Mouse (Mus musculus) heart, adult 2 months (tissue): ENCODE measurements at regions not wholly inside any gene's neighbourhood (a gene's known extent, or its start where the extent isn't known, plus 50 kb on each side); places are given as distances from the start of the nearest gene placed in this dataset.

Experiments
- DNase-seq, 2 experiments: peaks; one replicate each; pipeline ENCODE4 v3.0.0; 2021
- H3K27ac ChIP-seq: fragments of 200-600 bp; 2 replicates; pipeline ENCODE4 v1.8.1; 2022
- H3K27me3 ChIP-seq: fragments of 200-500 bp; 2 replicates; pipeline ENCODE4 v1.6.1; 2012; ENCODE audit warnings: mild to moderate bottlenecking, low read length, inconsistent platforms, mixed read lengths; ENCODE audit not compliant: control insufficient read depth, insufficient read depth
- H3K36me3 ChIP-seq: fragments of 200-500 bp; 2 replicates; pipeline ENCODE4 v1.6.1; 2012; ENCODE audit warnings: low read length, inconsistent platforms; ENCODE audit not compliant: control insufficient read depth, insufficient read depth
- H3K4me1 ChIP-seq: fragments of 200-500 bp; 2 replicates; pipeline ENCODE4 v1.6.1; 2011; ENCODE audit warnings: low read length; ENCODE audit not compliant: control insufficient read depth, insufficient read depth
- H3K4me3 ChIP-seq: fragments of 200-600 bp; 2 replicates; pipeline ENCODE4 v1.8.1; 2022
- H3K79me2 ChIP-seq: fragments of 200-500 bp; replicated peaks from 2 replicates; pipeline ENCODE4 v1.6.1; 2012; ENCODE audit warnings: mild to moderate bottlenecking, inconsistent platforms, low read length, moderate library complexity, mixed read lengths; ENCODE audit not compliant: control insufficient read depth, insufficient read depth
- H3K9ac ChIP-seq: fragments of 200-500 bp; 2 replicates; pipeline ENCODE4 v1.6.1; 2012; ENCODE audit warnings: low read depth, mild to moderate bottlenecking, control low read depth, inconsistent platforms, low read length, mixed read lengths
- CTCF ChIP-seq: fragments of 200-600 bp; IDR thresholded peaks from 2 replicates; pipeline ENCODE4 v1.8.1; 2022; ENCODE audit warnings: antibody characterized with exemption, mild to moderate bottlenecking, moderate library complexity
- EP300 ChIP-seq: fragments of 200-500 bp; IDR thresholded peaks from 2 replicates; pipeline ENCODE4 v1.6.1; 2011; ENCODE audit warnings: low read depth, low read length, control low read depth; ENCODE audit not compliant: insufficient read depth
- POLR2A ChIP-seq: fragments of 200-500 bp; IDR thresholded peaks from 2 replicates; pipeline ENCODE4 v1.6.1; 2011; ENCODE audit warnings: mild to moderate bottlenecking, low read depth, low read length, control low read depth; ENCODE audit not compliant: insufficient read depth
- WGBS: fragments of 180-500 bp; shearing (Covaris S2); methylation state at CpG from one replicate; pipeline ENCODE4 v1.1.7; 2018; 5-methylcytosine and 5-hydroxymethylcytosine counted together
- intact Hi-C: fragments of 180-260 bp; cut with DNase I; formaldehyde crosslinking; loops from one replicate; pipeline ENCODE4 v1.15.1; 2025

DNA sequence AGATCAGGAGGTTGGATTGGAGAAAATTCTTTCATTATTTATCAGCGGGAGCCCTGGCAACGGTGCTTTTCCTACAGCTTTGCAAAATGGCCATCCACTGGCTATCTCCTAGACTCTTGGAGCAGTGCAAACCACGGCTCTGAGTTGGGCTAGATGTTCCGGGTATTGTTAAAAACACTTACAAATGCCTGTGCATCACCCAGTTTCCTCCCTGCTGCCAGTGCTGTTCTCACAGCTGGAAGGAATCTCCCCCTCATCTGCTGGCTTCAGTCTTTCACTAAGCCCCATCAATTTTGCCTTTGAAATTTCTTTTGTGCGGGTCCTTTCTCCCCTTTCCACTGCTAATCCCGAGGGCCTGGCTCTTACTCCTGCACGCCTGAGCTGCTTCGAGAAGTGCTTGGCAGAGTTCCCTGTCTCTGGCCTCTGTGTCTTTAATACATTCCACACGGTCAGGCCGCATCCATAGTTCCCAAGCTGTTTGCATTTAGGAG, 156.8 kb downstream of the Uaca start:
- no peaks in the 10 kb centered on the region for H3K27me3 ChIP-seq
- no peaks in the 10 kb centered on the region for H3K36me3 ChIP-seq
- WGBS: 23% methylated on average over 10 of the region's 10 CpGs
- H3K9ac ChIP-seq: no peak overlapping the region
- H3K27ac ChIP-seq: no peak overlapping the region
- intact Hi-C loops: no loop called here
- H3K4me3 ChIP-seq: no peak overlapping the region
- H3K4me1 ChIP-seq: no peaks in the 10 kb centered on the region; the same call in 1 of the 2 replicates
- TF ChIP-seq EP300 (no peak), CTCF (no peak), POLR2A (no peak)
- peak; percentile 21 to 29 for DNase-seq
- H3K79me2 ChIP-seq: no peaks in the 10 kb centered on the region

DNA sequence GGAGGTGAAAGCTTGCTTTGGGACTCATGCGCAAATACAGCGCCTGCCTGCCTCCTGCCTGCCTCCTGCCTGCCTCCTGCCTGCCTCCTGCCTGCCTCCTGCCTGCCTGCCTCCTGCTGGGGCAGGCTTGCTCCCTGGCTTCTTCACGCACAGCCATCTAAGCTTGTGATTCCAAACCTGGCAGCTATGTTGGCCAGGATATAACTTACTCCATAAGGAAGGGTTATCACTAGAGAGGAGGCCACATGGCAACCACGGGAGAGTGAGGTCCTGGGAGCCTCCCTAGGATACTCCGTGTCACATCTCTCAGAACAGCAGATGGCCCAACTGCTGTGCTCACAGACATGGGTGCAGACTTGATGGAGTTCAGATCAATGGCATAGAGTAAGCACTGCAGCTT, 163.1 kb downstream of the Uaca start:
- no peaks in the 10 kb centered on the region for H3K79me2 ChIP-seq
- H3K27me3 ChIP-seq: no peaks in the 10 kb centered on the region
- no peak overlapping the region for H3K27ac ChIP-seq
- H3K4me1 ChIP-seq: no peaks in the 10 kb centered on the region
- no peak overlapping the region for H3K4me3 ChIP-seq
- DNase-seq: no peak
- TF ChIP-seq POLR2A: no peak
- TF ChIP-seq EP300: no peak
- intact Hi-C loops: no loop called here
- H3K36me3 ChIP-seq: no peaks in the 10 kb centered on the region
- H3K9ac ChIP-seq: no peak overlapping the region
- 64% methylated on average over 5 of the region's 5 CpGs for WGBS

DNA sequence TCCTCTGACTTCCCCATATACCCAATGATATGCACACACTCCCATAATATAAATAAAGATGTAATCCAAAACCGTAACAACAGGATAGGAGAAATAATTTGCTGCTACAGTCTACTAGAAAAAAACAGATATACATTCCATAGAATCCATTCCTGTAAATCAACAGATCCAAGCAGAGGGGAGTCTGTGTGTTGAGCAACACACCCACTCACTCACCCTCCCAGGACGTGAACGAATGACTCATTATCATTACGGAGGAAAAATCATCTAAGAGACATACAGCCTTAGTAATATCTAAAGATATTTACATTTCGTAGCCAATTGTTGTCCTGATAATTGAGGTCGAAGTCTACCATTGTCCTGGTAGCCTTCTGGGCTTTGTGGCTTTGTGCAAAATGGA, 165.2 kb downstream of the Uaca start:
- TF ChIP-seq EP300: no peak
- no peak for TF ChIP-seq CTCF
- TF ChIP-seq POLR2A: no peak
- 68% methylated on average over 6 of the region's 6 CpGs for WGBS
- Histone ChIP-seq H3K36me3 (no peaks in the 10 kb centered on the region), H3K4me1 (no peaks in the 10 kb centered on the region), H3K79me2 (no peaks in the 10 kb centered on the region), H3K9ac (no peak overlapping the region), H3K27ac (no peak overlapping the region), H3K4me3 (no peak overlapping the region), H3K27me3 (no peaks in the 10 kb centered on the region)
- DNase-seq: no peak
- intact Hi-C loops: no loop called here

DNA sequence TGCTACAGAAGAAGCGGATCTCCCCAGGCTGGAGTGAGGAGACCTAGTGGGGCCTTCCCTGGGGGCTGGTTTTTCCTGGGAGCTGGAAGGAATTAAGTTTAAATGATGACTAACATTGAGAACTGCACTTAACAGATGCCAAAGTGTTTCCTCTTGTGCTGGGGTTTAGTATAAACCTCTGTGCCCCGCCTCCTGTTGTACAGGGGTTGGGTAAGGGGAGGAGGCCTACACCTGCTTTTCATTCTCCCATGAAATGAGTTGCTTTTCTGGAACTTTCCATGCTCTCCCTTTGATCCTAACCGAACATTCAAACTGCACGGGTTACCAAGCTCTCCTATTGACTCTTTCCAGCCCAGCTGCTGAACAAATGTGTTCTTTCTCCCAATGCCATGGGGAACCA, 167.7 kb downstream of the Uaca start:
- no peak for DNase-seq
- no peaks in the 10 kb centered on the region for H3K79me2 ChIP-seq
- WGBS: 87% methylated on average over 4 of the region's 4 CpGs
- H3K4me3 ChIP-seq: no peak overlapping the region
- H3K27ac ChIP-seq: no peak overlapping the region
- H3K36me3 ChIP-seq: no peaks in the 10 kb centered on the region
- H3K27me3 ChIP-seq: no peaks in the 10 kb centered on the region
- no peak for TF ChIP-seq CTCF
- TF ChIP-seq POLR2A: no peak
- TF ChIP-seq EP300: no peak
- H3K4me1 ChIP-seq: no peaks in the 10 kb centered on the region
- intact Hi-C loops: no loop called here
- H3K9ac ChIP-seq: no peak overlapping the region

DNA sequence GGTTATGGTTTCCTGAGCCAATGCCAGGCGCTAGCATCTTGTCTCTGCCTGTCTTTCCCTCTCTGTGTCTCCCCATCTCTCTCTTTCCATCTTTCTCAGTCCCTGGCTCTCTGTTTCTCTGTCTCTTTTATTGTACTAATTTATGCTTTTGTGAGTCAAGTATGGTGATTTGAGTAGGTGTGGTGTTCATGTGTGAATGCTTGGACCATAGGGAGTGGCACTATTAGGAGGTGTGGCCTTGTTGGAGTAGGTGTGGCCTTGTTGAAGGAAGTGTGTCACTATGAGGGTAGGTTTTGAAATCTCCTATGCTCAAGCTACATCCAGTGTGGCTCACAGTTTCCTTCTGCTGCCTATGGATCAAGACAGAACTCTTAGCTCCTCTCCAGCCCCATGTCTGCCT, 171.3 kb downstream of the Uaca start:
- DNase-seq: no peak
- 88% methylated on average over 1 of the region's 1 CpGs for WGBS
- no peak overlapping the region for H3K27ac ChIP-seq
- no peaks in the 10 kb centered on the region for H3K79me2 ChIP-seq
- H3K4me1 ChIP-seq: no peaks in the 10 kb centered on the region
- H3K36me3 ChIP-seq: no peaks in the 10 kb centered on the region
- intact Hi-C loops: no loop called here
- H3K4me3 ChIP-seq: no peak overlapping the region
- no peaks in the 10 kb centered on the region; the same call in 1 of the 2 replicates for H3K27me3 ChIP-seq
- TF ChIP-seq CTCF (no peak), POLR2A (no peak), EP300 (no peak)
- no peak overlapping the region for H3K9ac ChIP-seq

DNA sequence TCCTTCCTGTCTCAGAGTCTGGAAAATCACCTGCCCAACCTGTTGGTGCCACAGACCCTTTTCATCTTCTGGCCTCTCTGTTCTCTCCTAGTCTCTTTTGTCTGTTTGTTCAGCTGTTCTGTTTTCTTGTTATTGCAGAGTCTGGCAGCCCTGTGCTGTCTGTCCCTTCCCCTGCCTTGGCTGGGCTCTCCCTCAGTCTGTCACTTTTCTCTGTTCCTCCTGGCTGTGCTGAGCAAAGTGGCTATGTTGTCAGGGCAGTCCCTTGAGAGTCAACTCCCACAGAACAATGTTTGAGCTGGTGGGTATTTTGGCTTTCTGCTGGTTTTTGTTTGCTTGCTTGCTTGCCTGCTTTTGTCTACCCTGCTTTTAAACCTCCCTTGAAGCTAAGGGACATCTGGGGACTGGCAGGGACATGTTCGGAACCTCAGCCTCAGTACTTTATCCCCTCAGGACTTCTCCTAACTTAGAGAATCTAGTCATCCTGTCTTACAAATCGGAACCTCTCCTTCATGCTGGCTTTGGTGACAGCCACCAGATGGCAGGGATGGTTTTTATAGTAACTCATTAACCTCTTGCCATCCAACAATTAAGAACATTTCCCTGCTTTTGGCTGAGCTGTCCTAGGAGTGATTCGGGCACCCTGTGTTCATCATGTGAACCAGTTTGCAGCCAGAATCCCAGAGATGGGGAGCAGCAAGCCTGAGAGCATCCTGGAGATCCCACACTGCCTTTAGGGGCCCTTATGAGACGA, 174.1 kb downstream of the Uaca start:
- no peaks in the 10 kb centered on the region for H3K4me1 ChIP-seq
- no peak overlapping the region for H3K4me3 ChIP-seq
- H3K79me2 ChIP-seq: no peaks in the 10 kb centered on the region
- intact Hi-C loops: no loop called here
- no peak for DNase-seq
- WGBS: 53% methylated on average over 4 of the region's 4 CpGs
- H3K27ac ChIP-seq: no peak overlapping the region
- no peaks in the 10 kb centered on the region for H3K36me3 ChIP-seq
- H3K27me3 ChIP-seq: no peaks in the 10 kb centered on the region; the same call in 1 of the 2 replicates
- no peak for TF ChIP-seq POLR2A
- TF ChIP-seq CTCF: peak; percentile 34
- H3K9ac ChIP-seq: no peak overlapping the region
